In the genomic region with DNA sequence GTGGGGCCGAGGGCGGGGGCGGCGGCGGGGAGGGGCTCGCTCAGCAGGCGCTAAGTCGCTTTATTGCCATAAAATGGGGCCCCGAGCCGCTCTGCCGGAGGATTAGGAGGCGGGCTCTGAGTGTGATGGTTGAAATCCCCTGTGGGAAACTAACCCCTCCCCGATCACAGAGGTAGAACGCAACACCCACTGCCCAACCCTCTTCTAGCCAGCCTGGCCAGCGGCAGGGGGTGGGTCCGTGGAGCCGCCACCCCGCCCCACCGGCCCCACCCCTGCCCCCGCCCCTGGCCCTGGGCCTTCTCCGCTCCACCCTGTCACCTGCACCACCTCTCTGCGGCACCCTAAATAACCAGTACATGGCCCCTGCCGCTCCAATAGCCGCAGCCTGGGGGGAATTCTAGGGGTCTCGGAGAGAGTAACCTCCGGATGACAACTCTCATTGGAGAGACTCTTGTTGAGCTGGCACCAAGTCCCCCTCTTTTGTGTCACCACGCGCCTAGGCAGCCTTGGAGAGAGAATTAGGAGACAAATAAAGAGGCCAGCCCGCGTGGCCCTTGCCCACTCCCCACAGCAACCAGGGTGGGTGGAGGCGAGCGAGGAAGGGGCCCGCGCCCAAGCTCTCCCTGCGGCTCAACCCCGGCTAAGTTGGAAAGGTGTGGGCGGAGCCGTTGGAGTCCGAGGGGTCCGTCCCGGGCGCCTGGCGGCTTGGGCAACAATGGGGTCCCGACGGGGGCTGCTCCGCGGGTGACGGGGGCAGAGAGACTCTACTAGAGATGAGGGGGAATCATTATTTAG, we compare ENCODE assay signal across 8 mouse cellular contexts. TPM values are rescaled to one million over a fixed set of nuclear protein-coding genes. Genes with fewer than 3 reads are reported as not detected.
DNase-seq lines count a peak whose midpoint lies in the region; ATAC-seq and TF ChIP-seq lines count a peak whose summit lies in the region.

No protein-coding gene starts in this region.

- H3K9ac ChIP-seq in hindbrain, embryonic 15.5 days, result peak overlapping the region; percentile 75

- ATAC-seq in hindbrain, embryonic 15.5 days (ENCODE audit: low FRiP score, low read depth), result peak; percentile 84

- H3K9me3 ChIP-seq in hindbrain, embryonic 15.5 days, result no peaks in the 10 kb centered on the region

- H3K4me2 ChIP-seq in hindbrain, embryonic 15.5 days, result peak overlapping the region; percentile 92

- H3K27ac ChIP-seq in gastrocnemius, adult 2 months, result peak overlapping the region; percentile 95
- peak overlapping the region; percentile 97 for H3K27ac ChIP-seq in hindbrain, embryonic 15.5 days (replicated peaks)

- peaks cover 31% of the 10 kb centered on the region for H3K4me1 ChIP-seq in hindbrain, embryonic 15.5 days (replicated peaks)

- peak overlapping the region; percentile 93 for H3K4me3 ChIP-seq in gastrocnemius, adult 2 months
- peak overlapping the region; percentile 61 for H3K4me3 ChIP-seq in hindbrain, embryonic 15.5 days

- no peak for TF ChIP-seq CTCF in gastrocnemius, adult 2 months (IDR thresholded peaks at IDR 0.05)

- intact Hi-C loops in gastrocnemius, adult 2 months (cut with DNase I), result loop anchor here (2.0 to 10.0 kb wide), 5 partner anchors 73 to 350 kb away; no protein-coding TSS in a partner anchor

- WGBS in hindbrain, embryonic 15.5 days, result under 1% methylated on average over 45 of the region's 48 CpGs

- H3K27me3 ChIP-seq in hindbrain, embryonic 15.5 days, result no peaks in the 10 kb centered on the region

- peak; percentile 75 for DNase-seq in WW6 (ENCODE audit: low read depth, low spot score)
- peak; percentile 56 to 62 for DNase-seq in cerebellum, postnatal 36 days
- DNase-seq in gastrocnemius, adult 2 months, result peak; percentile 84
- peak; percentile 60 to 65 for DNase-seq in left cerebral cortex, adult 18-20 months (ENCODE audit: low spot score in 2 of 2)
- peak; percentile 66 for DNase-seq in lung, postnatal 36 days
- DNase-seq in retina, embryonic 14.5 days (ENCODE audit: low spot score), result peak; percentile 84
- peak; percentile 36 to 41 for DNase-seq in thymus, postnatal 36 days

- no peaks in the 10 kb centered on the region for H3K36me3 ChIP-seq in hindbrain, embryonic 15.5 days

RNA-seq across cellular contexts. Expression of a gene that starts 0.6 kb away (rescaled TPM):
- 10 to 100 TPM; 10.3 to 16.8 TPM for total RNA-seq in gastrocnemius, adult 2 months (2021)
- polyA plus RNA-seq in hindbrain, embryonic 15.5 days (2015; fragmentation: Nextera tagmentation; extraction: Ambion mirVana), result 47.8 and 49.1 TPM in 2 replicates
- 10 to 100 TPM; 52.0 to 56.0 TPM for total RNA-seq in left cerebral cortex, adult 18-20 months (2021)

Comparison
In these comparisons a context has a peak if more than half of its experiments do, and no peak if none do; other contexts are left out.
1. Peak in every context shown above with its lines: DNase-seq, ATAC-seq, H3K4me3 ChIP-seq and H3K27ac ChIP-seq.